Mouse (Mus musculus) liver, postnatal 0 days (tissue): ENCODE results near the gene Slc15a2.

ENCODE experiments used
- CTCF ChIP-seq: sonication (generic); IDR thresholded peaks from 2 replicates; pipeline ENCODE4 v1.5.1; 2016; ENCODE audit warnings: antibody characterized with exemption, low read depth
- EP300 ChIP-seq: IDR thresholded peaks from 2 replicates; pipeline ENCODE4 v1.6.1; 2016; ENCODE audit warnings: antibody characterized with exemption, low read depth, mild to moderate bottlenecking

DNA sequence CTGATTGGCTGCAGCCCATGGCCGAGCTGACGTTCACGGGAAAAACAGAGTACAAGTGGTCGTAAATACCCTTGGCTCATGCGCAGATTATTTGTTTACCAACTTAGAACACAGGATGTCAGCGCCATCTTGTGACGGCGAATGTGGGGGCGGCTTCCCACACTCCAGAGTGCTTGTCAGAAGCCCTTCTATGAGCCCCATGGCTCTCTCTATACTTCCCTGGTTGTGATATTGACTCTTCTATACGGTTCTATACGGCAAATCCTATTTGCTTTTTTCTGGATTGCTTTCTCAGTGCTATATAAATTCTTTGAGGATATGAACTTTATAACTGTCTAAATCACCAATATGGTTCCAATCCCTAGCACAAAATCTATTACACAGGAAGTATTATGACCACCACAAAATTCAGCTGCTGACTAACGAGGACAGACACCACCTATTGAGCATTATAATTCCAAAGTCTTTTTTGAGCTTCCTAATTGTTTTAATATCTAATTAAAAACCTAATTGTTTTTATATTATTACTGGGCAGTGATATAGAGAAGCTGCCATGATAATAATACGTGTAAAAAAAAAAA lies 14.5 kb downstream of the Slc15a2 start:
- TF ChIP-seq CTCF = no peak
- no peak for TF ChIP-seq EP300
